Mouse (Mus musculus): ENCODE data around the gene Vinac1.

GRCm38 (mm10) chr2:129057256-129057655 is 9.3 kb upstream of the Vinac1 start:
- TF ChIP-seq CTCF (IDR thresholded peaks at IDR 0.05; ENCODE audit: low read depth, low read length) (no peak), POLR2A (IDR thresholded peaks at IDR 0.05; ENCODE audit: extremely low read depth, insufficient read depth, low read length) (no peak)
